Mouse (Mus musculus): ENCODE data around the gene Ddx23.

DNA sequence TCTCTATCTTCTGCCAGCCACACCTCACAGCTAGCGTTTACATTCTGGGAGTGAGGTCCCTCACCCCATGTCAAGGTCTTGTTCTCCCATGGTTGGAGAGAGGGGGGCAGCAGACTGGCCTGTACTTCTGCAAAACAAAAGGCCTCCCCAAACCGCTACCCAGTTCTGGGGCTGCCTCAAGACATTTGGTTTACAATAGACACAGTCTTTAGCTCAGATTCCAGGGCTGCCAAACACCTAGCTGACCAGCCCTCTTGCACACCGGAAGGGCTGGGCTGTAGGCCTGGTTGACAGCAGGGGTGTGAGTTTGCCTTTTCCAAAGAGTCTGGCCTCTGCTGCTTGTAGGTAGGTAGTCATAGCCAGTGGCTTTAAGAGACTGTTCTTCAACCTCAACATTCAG is 25.5 kb downstream of the Ddx23 start:
- no peak for TF ChIP-seq POLR2A (IDR thresholded peaks at IDR 0.05; ENCODE audit: low read depth, low read length)
- no peak for TF ChIP-seq CTCF (IDR thresholded peaks at IDR 0.05; ENCODE audit: extremely low read depth, insufficient read depth, insufficient read length, insufficient replicate concordance)

Data from spleen, adult 2 months (tissue).